Mouse (Mus musculus): ENCODE measurements around the gene Lin7b.

Lin7b gene

DNA sequence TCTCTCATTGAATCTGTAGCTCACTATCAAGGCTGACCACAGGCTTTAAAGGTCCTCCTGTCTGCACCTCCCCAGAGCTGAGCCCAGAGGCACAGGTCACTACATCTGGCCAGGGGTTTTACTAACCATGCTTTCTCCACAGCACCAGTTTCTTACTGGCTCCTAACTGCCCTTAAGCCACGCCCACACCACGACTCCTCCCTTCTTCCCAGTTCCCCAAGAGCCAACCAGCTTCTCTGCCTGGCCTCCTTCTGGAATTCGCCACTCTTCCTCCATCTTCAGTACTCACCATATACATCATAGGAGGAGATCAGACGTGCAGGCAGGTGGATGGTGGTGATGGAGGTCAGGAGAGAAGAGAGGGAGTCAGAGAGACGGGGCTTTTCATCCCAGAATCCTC lies 17.3 kb downstream of the Lin7b start:
- no peak for DNase-seq (ENCODE audit: low spot score)

- no peak for DNase-seq (ENCODE audit: low spot score)
Measured at GRCm38 (mm10) chr7:45346905-45347304, 23.5 kb downstream of the Lin7b start.

- DNase-seq (ENCODE audit: low spot score): no peak
Measured at GRCm38 (mm10) chr7:45343543-45343942, 26.8 kb downstream of the Lin7b start.

DNA sequence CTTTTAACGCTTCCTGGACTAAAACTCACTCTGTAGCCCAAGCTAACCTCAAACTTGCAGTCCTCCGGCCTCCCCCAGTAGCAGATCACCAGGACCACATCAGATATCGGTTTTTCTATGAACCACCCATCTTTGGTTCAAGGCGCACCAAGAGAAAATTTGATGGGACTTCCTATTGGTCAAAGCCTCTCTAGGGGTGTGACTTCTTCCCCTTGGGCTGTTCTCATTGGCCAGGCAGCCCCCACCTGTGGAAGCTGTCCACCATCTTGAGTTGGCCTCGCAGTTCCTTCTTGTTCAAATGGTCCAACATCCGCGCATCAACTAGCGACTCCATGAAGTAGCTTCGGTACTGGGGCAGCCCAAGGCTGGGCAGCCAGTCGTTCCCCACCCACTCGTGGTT lies 28.3 kb downstream of the Lin7b start:
- no peak for DNase-seq (ENCODE audit: low spot score)

GRCm38 (mm10) chr7:45341303-45341702 lies 29.1 kb downstream of the Lin7b start:
- DNase-seq (ENCODE audit: low spot score): peak; percentile 80

DNA sequence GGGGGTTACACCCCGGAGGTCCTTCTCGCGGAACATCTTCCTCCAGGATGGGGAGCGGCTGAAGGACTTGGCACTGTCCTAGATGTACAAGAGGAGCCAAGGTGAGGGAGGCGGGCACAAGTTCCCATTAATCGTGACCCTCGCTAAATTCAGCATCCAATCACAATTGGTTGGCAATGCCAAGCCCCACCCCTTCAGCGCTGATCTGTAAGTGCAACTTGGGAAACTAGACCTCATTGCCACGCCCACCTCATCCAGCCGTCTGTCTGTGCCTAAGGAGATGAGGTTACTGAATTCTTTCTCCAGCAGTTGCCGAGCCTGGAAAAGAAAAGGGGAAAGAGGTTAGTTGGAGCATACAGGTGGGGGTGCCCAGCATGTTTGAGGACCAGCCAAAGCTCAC lies 29.7 kb downstream of the Lin7b start:
- peak; percentile 22 for DNase-seq (ENCODE audit: low spot score)

DNA sequence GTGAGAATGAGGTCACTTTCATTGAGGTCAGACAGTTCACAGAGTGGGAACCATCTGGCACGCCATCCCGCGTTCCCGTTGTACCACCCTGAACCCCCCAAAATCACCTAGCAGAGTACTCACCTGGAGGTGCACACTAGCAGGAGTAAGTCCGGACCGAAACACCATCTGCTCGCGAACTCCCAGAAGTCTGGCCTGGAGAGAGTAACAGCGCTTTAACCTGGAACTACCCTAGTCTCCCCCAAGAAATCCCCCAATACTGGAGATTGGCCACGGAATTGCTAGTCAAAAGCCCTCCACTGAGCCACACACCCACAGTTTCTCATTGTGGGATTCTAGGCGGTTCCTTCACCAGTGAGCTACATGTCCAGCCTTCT lies 30.3 kb downstream of the Lin7b start:
- DNase-seq (ENCODE audit: low spot score): no peak

DNA sequence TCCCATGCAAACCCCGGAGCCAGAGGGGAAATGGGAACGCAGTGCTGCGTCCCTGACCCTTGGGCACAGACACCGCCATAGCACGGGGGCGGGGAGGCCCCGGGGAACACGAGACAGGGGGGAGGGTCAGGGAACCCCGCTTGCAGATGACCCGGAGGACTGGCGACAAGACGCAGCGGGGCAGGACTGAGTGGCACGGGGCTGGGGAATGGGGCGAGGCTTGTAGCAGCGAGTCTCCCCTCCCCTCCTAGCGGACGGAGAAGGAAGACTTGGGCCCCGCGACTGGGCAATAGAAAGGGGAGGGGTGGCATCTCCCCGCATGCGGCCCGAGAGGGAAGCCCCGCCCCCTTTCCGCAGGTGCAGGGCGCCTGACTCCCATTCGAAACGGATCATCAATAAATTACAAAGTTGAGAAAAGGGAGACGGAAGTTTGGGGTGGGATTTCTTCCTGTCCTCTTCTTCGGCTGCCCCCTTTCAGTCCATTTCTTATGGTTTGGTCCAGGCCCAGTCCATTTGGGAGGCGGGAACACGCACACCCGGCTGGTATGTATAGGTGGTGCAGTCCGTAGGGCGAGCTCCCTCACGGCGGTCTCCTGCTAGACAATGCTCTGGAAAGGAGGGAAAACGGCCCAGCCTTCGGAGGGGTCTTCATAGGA lies 30.8 kb downstream of the Lin7b start:
- peak; percentile 26 for DNase-seq (ENCODE audit: low spot score)

- DNase-seq (ENCODE audit: low spot score): no peak
Measured at GRCm38 (mm10) chr7:45338161-45338911, 32.0 kb downstream of the Lin7b start.

GRCm38 (mm10) chr7:45337469-45337868 lies 32.9 kb downstream of the Lin7b start:
- no peak for DNase-seq (ENCODE audit: low spot score)

DNA sequence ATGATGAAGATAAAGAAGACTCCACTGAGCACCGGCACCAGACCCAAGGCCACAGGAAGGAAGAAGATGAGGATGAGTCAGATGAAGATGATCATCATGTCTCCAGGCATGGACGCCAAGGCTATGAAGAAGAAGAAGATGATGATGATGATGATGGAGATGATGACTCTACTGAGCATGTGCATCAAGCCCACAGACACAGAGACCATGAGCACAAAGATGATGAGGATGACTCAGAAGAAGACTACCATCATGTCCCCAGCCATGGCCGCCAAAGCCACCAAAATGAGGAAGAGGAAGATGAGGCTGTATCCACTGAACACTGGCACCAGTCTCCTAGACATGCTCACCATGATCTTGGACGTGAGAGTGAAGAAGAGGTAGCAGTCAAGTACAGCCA lies 34.1 kb downstream of the Lin7b start:
- DNase-seq (ENCODE audit: low spot score): no peak

DNA sequence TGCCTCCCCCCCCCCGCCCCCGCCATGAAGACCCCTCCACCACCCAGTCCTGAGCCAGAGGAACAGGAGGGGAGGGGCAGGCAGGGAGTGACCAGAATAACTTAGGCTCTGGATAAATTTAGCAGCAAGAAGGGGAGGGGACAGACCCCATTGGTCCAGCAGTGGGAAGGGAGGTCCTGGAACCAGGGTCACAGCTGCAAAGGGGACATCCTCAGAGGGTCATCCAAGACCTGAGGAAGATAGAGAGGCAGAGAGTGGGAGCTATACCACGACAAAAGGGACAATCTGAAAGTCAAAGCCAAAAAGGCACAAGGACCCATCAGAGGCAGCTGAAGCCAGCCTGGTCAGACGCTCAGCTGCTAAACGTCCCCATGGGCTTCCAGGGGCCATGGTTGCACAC lies 35.3 kb downstream of the Lin7b start, which contains the start of gene Hrc:
Gene Hrc, plus strand, starts transcription at position 235 of the 400 bp plus-strand sequence.
- DNase-seq (ENCODE audit: low spot score): no peak

DNA sequence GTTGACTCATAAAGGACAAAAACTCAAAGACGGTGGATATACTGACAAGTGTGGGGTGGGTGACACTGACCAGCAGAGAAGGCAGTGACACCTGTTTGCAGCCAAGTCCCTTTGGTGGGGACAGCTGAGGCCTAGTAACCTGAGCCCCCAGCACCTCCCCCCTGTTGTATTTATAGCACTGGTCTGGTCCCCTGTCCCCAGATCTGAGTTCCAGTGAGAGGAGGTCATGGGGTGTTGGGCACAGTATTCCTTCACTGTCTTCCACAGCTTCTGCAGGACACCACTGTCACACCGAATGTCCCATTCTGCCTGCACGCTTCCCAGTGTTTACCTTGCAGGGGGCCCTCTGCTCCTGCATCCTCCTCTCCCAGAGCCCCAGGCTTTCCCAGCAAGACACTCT lies 35.8 kb downstream of the Lin7b start:
- DNase-seq (ENCODE audit: low spot score): no peak

- peak; percentile 56 for DNase-seq (ENCODE audit: low spot score)
Measured at GRCm38 (mm10) chr7:45333431-45333982, 36.9 kb downstream of the Lin7b start, which contains the start of gene Trpm4. TSS of gene Trpm4 (minus strand) at chr7:45333780.

GRCm38 (mm10) chr7:45332685-45333425 lies 37.5 kb downstream of the Lin7b start:
- DNase-seq (ENCODE audit: low spot score): peak; percentile 16

DNA sequence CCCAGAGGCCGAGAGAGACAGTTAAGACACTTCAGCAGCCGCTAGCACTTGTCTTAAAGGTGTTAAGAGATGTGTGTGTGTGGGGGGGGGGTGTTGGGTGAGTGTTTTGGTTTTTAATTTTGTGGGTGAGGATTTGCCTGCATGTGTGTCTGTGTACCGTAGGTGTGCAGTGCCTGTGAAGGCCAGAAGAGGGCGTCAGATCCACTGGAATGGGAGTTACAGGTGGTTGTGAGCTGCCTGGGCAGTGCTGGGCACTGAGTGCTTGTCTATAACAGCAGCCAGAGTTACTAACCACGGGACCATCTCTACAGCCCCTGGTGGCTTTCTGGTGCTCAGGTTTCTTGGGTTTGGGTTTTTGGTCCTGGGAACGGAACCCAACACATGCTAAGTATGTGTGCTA lies 38.9 kb downstream of the Lin7b start:
- no peak for DNase-seq (ENCODE audit: low spot score)

DNA sequence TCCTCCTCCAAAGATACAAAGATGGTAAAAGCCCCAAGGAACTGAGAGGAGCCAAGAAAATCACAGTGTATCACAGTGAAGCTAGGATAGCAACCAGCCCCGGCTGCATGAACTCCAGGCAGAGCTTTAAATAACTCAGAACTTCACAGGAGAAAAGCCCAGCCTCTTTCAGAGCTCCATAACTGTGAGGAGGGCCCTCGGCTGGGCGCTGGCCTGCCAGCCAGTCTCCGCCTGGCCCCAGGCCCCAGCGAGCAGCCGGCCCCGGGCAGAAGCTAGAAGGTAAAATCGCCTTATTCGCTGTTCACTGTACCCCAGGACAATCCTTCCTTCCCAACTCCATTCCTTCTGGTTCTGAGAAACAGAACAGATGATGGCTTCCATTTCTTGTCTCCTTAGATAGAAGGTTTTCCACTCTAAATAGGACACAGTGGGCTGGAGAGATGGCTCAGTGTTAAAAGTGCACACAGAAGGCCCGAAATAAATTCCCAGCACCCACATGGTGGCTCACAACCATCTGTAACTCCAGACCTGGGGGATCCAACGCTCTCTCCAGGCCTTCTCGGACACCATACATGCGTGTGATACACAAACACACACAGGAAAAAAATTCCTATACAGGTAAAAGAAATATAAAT lies 41.4 kb downstream of the Lin7b start:
- no peak for DNase-seq (ENCODE audit: low spot score)

DNA sequence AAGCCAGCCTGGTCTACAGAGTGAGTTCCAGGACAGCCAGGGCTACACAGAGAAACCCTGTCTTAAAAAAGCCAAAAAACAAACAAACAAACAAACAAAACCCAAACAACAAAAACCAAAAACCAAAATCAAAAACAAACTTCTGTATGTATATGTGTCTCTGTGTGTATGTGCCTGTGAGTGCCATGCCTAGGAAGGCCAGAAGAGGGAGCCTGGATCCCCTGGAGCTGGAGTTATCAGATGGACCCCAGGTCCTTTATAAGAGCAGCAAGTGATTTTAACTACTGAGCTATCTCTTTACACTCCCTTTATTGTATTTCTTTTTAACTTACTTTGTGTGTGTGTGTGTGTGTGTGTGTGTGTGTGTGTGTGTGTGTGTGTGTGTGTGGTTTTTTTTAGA lies 44.6 kb downstream of the Lin7b start:
- no peak for DNase-seq (ENCODE audit: low spot score)

DNA sequence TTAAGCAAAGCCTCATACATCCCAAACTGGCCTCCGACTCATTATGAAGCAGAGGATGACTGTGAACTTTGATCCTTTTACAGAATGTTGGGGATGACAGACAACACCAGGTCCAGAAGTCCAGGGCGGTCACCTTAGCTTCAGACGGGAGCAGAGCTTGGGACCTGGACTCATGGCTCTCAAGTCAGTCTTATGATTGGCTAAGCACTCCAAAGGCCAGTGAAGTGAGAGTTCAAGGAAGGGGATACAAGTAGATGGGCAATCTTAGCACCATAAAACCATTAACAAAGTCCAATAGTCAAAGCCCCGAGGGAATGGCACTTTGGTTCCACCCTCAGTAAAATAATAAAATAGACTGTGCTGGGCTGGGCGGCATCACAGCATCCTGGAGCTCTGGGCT lies 47.3 kb downstream of the Lin7b start:
- no peak for DNase-seq (ENCODE audit: low spot score)

- DNase-seq (ENCODE audit: low spot score): no peak
Measured at GRCm38 (mm10) chr7:45322245-45322644, 48.1 kb downstream of the Lin7b start.

Measured in adipocyte (in vitro differentiated cells).